Mouse (Mus musculus) kidney, postnatal 4 days (tissue): ENCODE data around the gene Mical3.

Experiments
- DNase-seq, 2 experiments: peaks; one replicate each; pipeline ENCODE4 v3.0.0; 2021; ENCODE audit warnings: mixed read lengths in 2 of 2

Gene Mical3

DNA sequence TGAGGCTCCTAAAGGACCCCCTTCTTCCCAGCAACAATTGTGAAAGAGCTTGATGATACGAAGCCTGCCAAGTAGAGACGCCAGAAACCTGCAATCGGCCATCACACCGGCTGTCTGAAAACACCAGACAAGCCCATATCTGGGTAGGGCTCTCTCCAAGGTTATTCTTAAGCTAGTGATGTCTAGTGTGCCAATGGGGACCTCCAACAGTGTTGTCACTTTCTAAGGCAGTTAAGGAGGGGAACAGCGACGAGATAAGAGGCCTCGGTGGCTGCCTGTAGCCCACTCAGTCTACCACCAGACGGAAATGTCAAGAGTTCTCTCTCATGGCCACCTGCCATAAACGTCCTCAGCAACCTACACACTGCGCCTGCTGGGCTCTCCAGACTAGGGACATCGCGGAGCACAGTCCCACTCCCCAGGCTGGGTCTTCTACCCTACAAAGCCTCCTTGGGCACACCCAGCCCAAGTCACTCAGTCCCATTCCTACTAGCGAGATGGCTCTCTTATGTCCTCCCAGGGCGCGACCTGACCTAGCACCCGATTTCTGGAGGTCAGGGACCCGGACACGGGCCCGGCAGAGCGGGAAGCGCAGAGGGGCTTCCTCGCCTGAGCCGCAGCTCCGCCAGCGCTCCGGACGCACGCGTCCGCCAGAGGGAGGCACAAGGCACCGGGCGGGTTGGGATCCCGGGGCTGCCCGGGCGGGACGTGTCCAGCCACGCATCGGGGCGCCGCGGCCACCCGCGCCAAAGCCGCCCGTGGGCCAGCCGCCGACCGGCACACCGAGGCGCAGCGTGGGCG, 21.4 kb downstream of the Mical3 start:
- DNase-seq = peak; percentile 59 to 72

GRCm38 (mm10) chr6:121108075-121108474, 22.7 kb downstream of the Mical3 start:
- DNase-seq = no peak

DNA sequence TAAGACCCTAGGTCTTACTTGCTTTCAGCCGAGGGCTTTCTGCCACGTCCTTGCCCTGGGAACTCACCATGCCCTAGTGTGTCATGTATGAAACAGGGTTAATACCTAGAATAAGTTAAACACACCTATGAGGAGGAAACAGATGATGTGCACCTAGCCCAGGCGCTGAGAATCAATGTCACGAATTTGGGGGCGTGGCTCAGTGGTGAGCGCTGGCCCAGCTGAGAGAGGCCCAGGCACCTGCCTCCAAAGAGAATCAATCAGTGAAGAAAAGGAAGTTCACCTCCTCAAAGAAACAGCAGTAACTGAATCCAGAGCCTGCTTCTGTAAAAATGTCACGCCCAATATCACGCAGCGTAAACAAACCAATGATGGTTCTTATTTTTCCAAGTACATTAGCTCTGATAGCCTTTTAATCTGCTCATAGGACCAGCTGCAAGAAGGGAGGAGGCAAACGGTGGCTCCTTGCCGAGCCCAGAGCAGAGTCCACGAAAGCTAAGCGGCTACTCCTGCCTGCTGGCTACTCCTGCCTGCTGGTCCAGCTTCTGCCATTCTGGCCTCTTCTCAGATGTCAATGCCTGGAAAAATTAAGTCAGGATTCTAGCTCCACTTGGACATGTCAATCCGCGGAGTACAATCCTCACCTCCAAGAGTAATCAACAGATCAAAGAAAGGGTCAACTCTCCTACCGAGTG, 23.9 kb downstream of the Mical3 start:
- no peak for DNase-seq

- DNase-seq = no peak
These were observed 25.1 kb downstream of the Mical3 start for GRCm38 (mm10) chr6:121105726-121106125.

DNA sequence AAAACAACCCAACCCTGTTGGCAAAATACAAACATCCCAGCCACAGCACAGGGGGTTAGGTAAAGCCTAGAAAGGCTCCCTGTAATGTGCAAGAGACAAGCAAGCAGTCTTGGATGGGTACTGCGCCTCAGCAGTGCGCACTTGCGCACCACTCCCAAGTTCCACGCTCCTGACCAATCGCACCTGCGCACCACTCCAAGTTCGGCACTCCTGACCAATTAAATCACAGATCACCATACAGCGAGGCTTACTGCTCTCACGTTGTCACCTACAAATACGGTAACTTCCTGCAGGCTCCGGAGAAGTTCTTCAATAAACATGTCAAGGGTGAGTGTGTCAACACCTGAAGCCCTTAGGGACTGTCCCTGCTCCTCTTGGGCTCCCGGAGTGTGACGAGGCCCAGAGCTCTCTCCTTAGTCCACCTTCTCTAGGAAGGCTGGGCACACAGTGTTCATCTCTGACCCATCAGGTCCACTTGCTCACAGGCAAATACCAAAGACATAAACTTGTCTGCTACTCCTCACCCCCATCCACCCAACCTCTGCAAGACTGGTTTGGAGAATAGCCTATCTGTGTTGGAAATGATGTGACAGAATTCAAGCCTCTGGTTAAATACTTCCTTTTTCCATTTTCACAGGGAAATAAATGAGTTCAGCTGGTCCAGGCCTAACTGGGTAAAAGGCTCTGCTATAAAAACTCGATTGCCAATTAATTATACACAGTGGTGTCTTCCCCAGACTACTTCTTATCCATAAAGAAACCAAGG, 27.2 kb downstream of the Mical3 start:
- DNase-seq = no peak

- no peak for DNase-seq
These were observed 27.9 kb downstream of the Mical3 start for GRCm38 (mm10) chr6:121102941-121103340.

GRCm38 (mm10) chr6:121102084-121102483, 28.7 kb downstream of the Mical3 start:
- DNase-seq = no peak

DNA sequence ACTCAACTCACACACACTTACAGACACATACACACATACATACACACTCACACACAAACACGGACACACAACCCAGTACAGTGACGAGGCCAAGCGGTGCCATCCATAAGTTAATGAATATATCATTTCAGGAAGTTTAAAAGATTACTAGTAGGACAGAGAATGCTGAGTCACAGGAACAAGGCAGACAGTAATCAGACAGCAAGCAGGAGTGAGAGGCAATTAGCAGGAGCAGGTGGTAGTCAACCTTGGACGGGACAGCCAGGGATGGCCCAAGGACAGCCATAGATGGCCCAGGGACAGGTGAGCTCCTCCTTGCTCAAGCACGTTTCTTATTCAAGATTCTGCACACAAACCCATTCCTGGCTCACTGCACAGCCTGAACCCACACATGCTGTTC, 29.6 kb downstream of the Mical3 start:
- DNase-seq = no peak

DNA sequence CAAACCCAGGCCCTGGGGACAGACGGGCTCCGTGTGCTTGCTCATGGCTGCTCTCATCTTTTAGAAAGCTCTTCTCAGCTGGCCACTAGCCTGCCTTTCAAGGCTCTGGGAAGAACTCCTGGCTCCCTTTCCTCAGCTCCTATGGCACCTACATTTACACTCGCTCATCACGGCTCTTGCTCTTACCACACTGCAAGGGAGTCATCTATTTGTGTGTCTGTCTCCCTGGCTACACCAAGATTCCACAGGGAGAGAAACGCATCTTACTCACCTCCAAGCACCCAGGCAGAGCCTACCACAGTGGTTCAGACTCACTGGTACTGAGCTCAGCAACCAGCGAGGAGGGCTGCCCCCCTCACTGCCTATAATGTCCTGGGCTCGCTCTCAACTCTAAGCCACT, 31.0 kb downstream of the Mical3 start:
- no peak for DNase-seq

- no peak for DNase-seq
These were observed 31.6 kb downstream of the Mical3 start for GRCm38 (mm10) chr6:121099228-121099608.

DNA sequence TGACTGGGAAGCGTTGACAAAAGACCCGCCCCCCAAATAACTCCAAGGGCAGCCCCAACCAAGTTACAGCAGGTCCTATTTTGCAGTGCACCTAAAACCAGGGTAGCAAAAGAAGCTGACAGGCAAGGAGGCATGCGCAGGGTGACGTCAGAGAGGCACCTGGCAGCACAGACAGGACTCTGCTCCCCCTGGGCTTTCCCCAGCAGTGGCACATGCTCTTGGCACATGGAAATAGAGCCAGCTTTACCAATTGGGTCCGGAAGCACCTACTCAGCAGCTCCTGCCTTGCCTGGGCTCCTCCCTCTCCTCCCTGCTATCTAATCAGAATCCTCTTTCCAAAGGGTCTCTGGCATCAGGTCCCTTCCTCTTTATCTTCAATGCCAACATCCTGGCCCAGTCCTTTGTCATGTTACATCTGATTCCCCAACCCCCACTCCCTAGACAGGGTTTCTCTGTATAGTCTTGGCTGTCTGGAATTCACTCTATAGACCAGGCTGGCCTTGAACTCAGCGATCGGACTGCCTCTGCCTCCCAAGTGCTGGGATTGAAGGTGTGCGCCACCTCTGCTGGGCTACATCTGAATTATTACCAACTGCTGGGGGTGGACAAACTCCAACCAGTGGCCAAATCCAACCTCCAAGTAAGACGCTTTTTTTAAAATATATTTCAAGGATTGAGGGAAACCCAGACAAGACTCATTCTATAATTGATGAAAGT, 32.1 kb downstream of the Mical3 start:
- DNase-seq = no peak

- DNase-seq = no peak
These were observed 32.7 kb downstream of the Mical3 start for GRCm38 (mm10) chr6:121098109-121098508.

GRCm38 (mm10) chr6:121096862-121097261, 33.9 kb downstream of the Mical3 start:
- DNase-seq = no peak

- DNase-seq = no peak
These were observed 34.4 kb downstream of the Mical3 start for GRCm38 (mm10) chr6:121096390-121096789.

- DNase-seq = no peak
These were observed 37.0 kb downstream of the Mical3 start for GRCm38 (mm10) chr6:121093662-121094408.

GRCm38 (mm10) chr6:121090786-121091185, 40.0 kb downstream of the Mical3 start:
- DNase-seq = no peak

GRCm38 (mm10) chr6:121087586-121088245, 43.1 kb downstream of the Mical3 start:
- DNase-seq = peak; percentile 70 to 85

DNA sequence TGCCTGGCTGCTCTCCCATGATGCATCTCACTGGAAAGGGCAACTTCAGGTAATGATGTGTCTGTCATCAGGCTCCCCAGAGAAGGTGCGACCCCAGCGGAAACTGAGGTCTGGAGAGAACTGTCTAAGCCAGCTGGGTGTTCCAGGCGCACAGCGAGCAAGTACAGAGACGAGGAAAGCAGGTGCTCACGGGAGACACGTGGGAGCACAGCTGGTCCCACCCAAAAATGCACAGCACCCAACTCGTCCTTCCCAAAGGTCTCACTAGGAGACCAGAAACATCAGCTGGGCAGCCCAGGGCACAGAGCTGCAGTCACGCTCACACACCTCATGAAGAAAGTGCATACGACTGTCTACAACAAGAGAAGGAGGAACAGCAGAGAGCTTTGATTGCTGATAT, 43.7 kb downstream of the Mical3 start:
- DNase-seq = peak in 1 of 2 experiments; percentile 26

DNA sequence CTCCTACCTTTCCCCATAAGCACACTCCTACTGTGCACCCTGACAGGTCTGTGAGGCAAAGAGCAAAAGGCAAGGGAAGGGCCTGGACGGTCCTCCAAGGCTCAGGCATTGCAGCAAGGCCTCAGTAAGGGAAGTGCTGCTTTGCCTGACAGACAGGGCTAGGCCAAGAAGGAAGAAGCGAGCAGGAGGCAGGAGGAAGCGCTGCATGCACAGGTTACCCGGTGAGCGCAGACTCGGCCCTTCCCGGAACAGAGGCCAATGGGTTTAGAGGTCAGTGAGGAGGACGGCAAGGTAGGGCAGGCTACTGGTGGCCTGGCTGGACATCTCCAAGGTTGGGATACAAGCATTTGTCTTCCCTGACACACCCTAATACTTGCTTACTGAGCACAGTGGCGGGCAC, 44.6 kb downstream of the Mical3 start:
- DNase-seq = no peak

- DNase-seq = no peak
These were observed 46.7 kb downstream of the Mical3 start for GRCm38 (mm10) chr6:121084050-121084480.

DNA sequence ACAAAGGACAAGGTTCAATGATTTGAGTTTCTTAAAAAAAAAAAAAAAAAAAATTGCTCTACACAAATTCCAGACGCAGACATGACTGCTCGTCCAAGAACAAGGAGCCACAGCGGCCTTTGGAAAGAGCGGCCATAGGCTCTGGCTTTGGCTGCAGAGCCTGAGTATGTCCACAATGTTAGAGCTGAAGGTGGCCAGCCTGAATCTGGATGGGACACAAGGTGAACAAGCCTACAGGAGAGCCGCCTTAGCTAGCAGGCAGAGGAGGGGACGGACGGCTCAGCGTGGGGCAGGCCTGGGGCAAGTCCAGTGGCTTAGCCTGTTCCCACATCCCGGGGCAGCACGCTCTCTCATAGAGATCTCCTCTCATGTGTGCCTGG, 48.7 kb downstream of the Mical3 start:
- DNase-seq = peak; percentile 34 to 61
